Mouse (Mus musculus): ENCODE results near the gene Exoc4. TPM values are rescaled to one million over a fixed set of nuclear protein-coding genes. Genes with fewer than 3 reads are reported as not detected.

Exoc4 gene
- total and polyA plus RNA-seq, 3 experiments = 31.2 to 46.4 (median 41.9) TPM

DNA sequence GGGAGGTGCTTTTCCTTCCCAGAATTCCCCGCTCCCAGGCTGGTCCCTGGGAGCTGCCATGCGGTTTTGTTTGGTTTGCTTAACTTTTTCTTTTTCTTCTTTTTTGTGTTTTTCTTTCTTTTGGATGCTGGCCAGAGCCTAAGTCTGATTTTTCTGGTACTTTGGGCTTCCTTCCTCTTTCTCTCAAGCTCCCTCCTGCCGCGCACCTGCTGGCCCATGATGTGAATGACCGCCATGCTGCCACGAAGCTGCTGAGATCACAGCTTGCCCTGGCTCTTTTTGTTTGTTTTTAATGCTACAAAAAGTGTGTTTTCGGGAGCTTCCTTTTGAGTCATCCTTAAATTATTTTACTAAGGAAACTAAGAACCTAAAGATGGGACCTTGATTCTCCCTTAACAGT is 751.8 kb downstream of the Exoc4 start:
- no peak for DNase-seq (ENCODE audit: extremely low read depth)
- dilution Hi-C loops (cut with MboI; ENCODE audit: extremely low pct_ligation_motif_present, extremely low pct_unique_long_range_greater_than_20kb, low sequenced_read_pairs) (no loop called here), in situ Hi-C loops (cut with MboI; ENCODE audit: low pct_ligation_motif_present, low pct_unique_long_range_greater_than_20kb, low sequenced_read_pairs) (no loop called here)
- no peaks in the 10 kb centered on the region for H3K4me1 ChIP-seq (ENCODE audit: control insufficient read depth in 1 of 2, insufficient read depth in 2 of 2)
- no peaks in the 10 kb centered on the region for H3K79me2 ChIP-seq (replicated peaks; ENCODE audit: control insufficient read depth, extremely low read depth, insufficient read depth, poor library complexity, severe bottlenecking)
- no peak overlapping the region for H3K4me2 ChIP-seq (ENCODE audit: insufficient read depth, low read depth, poor library complexity, severe bottlenecking)
- no peaks in the 10 kb centered on the region for H3K27me3 ChIP-seq (replicated peaks)
- no peak overlapping the region for H3K27ac ChIP-seq (ENCODE audit: insufficient read depth, low read depth)
- no peak overlapping the region for H3K9ac ChIP-seq (ENCODE audit: insufficient read depth, low read depth)
- no peaks in the 10 kb centered on the region for H3K36me3 ChIP-seq (replicated peaks in 1 of 2; ENCODE audit: control insufficient read depth in 1 of 2, insufficient read depth in 1 of 2, low read length in 1 of 2)
- no peak for TF ChIP-seq SMC3 (IDR thresholded peaks at IDR 0.05; ENCODE audit: low read depth, low read length)
- no peak for TF ChIP-seq CTCF (conservative IDR thresholded peaks at IDR 0.05 in 1 of 2, IDR thresholded peaks at IDR 0.05 in 1 of 2; ENCODE audit: low read depth in 2 of 2, low read length in 2 of 2)
- no peak for TF ChIP-seq CHD1 (IDR thresholded peaks at IDR 0.05; ENCODE audit: low read depth, low read length)
- no peak for TF ChIP-seq NRF1 (IDR thresholded peaks at IDR 0.05; ENCODE audit: low read depth, low read length)
- TF ChIP-seq MXI1 (IDR thresholded peaks at IDR 0.05; ENCODE audit: low read depth, low read length) = no peak
- TF ChIP-seq BHLHE40 (IDR thresholded peaks at IDR 0.05; ENCODE audit: low read depth, low read length) = no peak
- TF ChIP-seq POLR2A (IDR thresholded peaks at IDR 0.05; ENCODE audit: low read depth, low read length) = no peak
- no peak for TF ChIP-seq JUND (conservative IDR thresholded peaks at IDR 0.05; ENCODE audit: low read depth, low read length)
- TF ChIP-seq USF2 (conservative IDR thresholded peaks at IDR 0.05; ENCODE audit: low read depth, low read length) = no peak
- no peak for TF ChIP-seq ETS1 (conservative IDR thresholded peaks at IDR 0.05; ENCODE audit: low read depth, low read length)
- no peak for TF ChIP-seq MEF2A (IDR thresholded peaks at IDR 0.05; ENCODE audit: borderline replicate concordance, low read depth, low read length)
- TF ChIP-seq SIN3A (IDR thresholded peaks at IDR 0.05; ENCODE audit: low read length) = no peak
- no peak for TF ChIP-seq MAZ (IDR thresholded peaks at IDR 0.05; ENCODE audit: low read depth, low read length)
- no peak for TF ChIP-seq GABPA (IDR thresholded peaks at IDR 0.05; ENCODE audit: insufficient replicate concordance, low read depth, low read length)
- TF ChIP-seq EP300 (IDR thresholded peaks at IDR 0.05; ENCODE audit: low read length) = no peak
- no peak for TF ChIP-seq MYC (IDR thresholded peaks at IDR 0.05; ENCODE audit: low read depth, low read length)
- no peak for TF ChIP-seq JUN (IDR thresholded peaks at IDR 0.05; ENCODE audit: insufficient read depth, low read depth, low read length)
- no peaks in the 10 kb centered on the region for H3K9me3 ChIP-seq (replicated peaks; ENCODE audit: low read length)
- H3K4me3 ChIP-seq (replicated peaks in 1 of 3; ENCODE audit: low read depth in 2 of 3, low read length in 2 of 3, poor library complexity in 1 of 3) = no peak overlapping the region

DNA sequence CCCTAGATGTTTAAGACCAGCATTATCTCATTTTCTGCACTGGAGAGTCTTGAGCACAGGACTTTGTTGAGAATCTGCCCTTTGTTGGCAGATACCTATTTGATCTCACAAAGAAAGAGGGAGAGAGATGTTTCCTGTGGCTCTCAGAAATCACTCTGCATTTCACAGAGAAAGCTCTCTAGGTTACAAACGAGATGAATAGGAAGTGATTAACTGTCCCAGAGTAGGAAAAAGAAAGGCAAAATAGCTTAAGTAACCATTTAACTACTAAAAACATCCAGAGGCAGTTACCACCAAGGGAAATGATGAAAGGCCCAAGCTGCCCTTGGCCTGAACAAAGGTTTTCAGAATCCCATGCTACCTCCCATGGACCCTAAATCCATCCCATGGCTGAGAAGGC is 754.1 kb downstream of the Exoc4 start:
- H3K79me2 ChIP-seq (replicated peaks; ENCODE audit: control insufficient read depth, extremely low read depth, insufficient read depth, poor library complexity, severe bottlenecking) = no peaks in the 10 kb centered on the region

More for the DNA sequence above, 754.1 kb downstream of the Exoc4 start:
- Histone ChIP-seq H3K9me3 (replicated peaks; ENCODE audit: low read length) (no peaks in the 10 kb centered on the region), H3K4me3 (replicated peaks in 1 of 3; ENCODE audit: low read depth in 2 of 3, low read length in 2 of 3, poor library complexity in 1 of 3) (no peak overlapping the region), H3K9ac (ENCODE audit: insufficient read depth, low read depth) (no peak overlapping the region), H3K4me1 (ENCODE audit: control insufficient read depth in 1 of 2, insufficient read depth in 2 of 2) (no peaks in the 10 kb centered on the region), H3K4me2 (ENCODE audit: insufficient read depth, low read depth, poor library complexity, severe bottlenecking) (no peak overlapping the region), H3K36me3 (replicated peaks in 1 of 2; ENCODE audit: control insufficient read depth in 1 of 2, insufficient read depth in 1 of 2, low read length in 1 of 2) (no peaks in the 10 kb centered on the region), H3K27ac (ENCODE audit: insufficient read depth, low read depth) (no peak overlapping the region), H3K27me3 (replicated peaks) (no peaks in the 10 kb centered on the region)
- in situ Hi-C loops (cut with MboI; ENCODE audit: low pct_ligation_motif_present, low pct_unique_long_range_greater_than_20kb, low sequenced_read_pairs) = no loop called here
- no peak for TF ChIP-seq SMC3 (IDR thresholded peaks at IDR 0.05; ENCODE audit: low read depth, low read length)
- no peak for TF ChIP-seq ELF1 (IDR thresholded peaks at IDR 0.05; ENCODE audit: low read depth, low read length)
- no peak for TF ChIP-seq RAD21 (IDR thresholded peaks at IDR 0.05; ENCODE audit: low read depth, low read length)
- no peak for TF ChIP-seq JUND (conservative IDR thresholded peaks at IDR 0.05; ENCODE audit: low read depth, low read length)
- TF ChIP-seq TCF12 (IDR thresholded peaks at IDR 0.05; ENCODE audit: low read depth, low read length) = no peak
- TF ChIP-seq CHD1 (IDR thresholded peaks at IDR 0.05; ENCODE audit: low read depth, low read length) = no peak
- TF ChIP-seq MAFK (IDR thresholded peaks at IDR 0.05; ENCODE audit: insufficient replicate concordance, low read length) = no peak
- TF ChIP-seq EP300 (IDR thresholded peaks at IDR 0.05; ENCODE audit: low read length) = no peak
- DNase-seq (ENCODE audit: extremely low read depth) = no peak
- dilution Hi-C loops (cut with MboI; ENCODE audit: extremely low pct_ligation_motif_present, extremely low pct_unique_long_range_greater_than_20kb, low sequenced_read_pairs) = no loop called here
